Mouse (Mus musculus): Measurements from ENCODE around the gene Sec22c. TPM values are rescaled to one million over a fixed set of nuclear protein-coding genes. Genes with fewer than 3 reads are reported as not detected.

Gene Sec22c
- 8.3 and 10.1 TPM in 2 replicates for polyA plus RNA-seq (2012)

- no peak for TF ChIP-seq GATA1 (IDR thresholded peaks at IDR 0.05; ENCODE audit: low read length)
These were observed at the start of gene Sec22c for GRCm38 (mm10) chr9:121704646-121705625. Sec22c (minus strand) TSS chr9:121705490.

- no peak for TF ChIP-seq GATA1 (IDR thresholded peaks at IDR 0.05; ENCODE audit: low read length)
These were observed 49.3 kb upstream of the Sec22c start for GRCm38 (mm10) chr9:121754624-121755023.

- no peak for TF ChIP-seq GATA1 (IDR thresholded peaks at IDR 0.05; ENCODE audit: low read length)
These were observed 47.5 kb upstream of the Sec22c start for GRCm38 (mm10) chr9:121752774-121753173.

GRCm38 (mm10) chr9:121744051-121744450, 38.8 kb upstream of the Sec22c start:
- TF ChIP-seq GATA1 (IDR thresholded peaks at IDR 0.05; ENCODE audit: low read length) = no peak

DNA sequence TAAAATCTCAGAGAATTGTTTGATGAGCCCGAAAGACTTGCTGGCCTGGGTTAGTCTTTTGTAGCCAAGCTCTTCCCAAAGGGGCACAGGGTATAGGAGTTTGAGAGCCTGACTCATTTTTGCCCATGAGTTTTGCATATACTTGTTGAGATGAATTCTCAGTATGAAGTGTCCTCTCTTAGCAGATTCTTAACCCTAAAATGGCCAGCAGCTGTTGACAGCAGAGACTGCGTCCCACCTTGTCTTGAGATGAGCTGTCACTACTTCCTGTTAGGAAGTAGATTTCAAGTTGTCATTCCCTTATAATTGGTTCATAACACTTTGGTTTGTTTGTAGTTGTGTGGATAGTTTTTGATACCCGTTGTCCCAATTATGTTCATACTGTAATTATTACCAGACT, 35.9 kb upstream of the Sec22c start:
- no peak for TF ChIP-seq GATA1 (IDR thresholded peaks at IDR 0.05; ENCODE audit: low read length)

DNA sequence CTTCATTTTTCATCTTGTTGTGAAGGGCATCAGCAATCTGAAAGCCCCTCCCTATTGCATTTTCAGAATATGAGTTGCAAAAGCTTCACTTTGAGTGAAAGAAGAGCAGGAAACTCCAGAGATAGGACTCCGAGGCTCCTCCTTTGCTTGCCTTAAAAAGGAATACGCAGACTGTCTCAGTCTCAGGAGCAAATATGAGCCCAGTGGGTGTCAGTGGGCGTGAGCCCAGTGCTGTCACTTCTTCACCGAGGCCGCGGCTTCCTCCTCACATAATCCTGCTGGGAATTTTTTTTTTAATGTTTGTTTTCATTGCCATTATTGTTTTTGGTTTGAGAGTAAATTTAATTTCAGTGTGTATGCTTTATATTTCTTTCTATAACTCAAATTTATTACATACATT, 35.2 kb upstream of the Sec22c start:
- TF ChIP-seq GATA1 (IDR thresholded peaks at IDR 0.05; ENCODE audit: low read length) = no peak

DNA sequence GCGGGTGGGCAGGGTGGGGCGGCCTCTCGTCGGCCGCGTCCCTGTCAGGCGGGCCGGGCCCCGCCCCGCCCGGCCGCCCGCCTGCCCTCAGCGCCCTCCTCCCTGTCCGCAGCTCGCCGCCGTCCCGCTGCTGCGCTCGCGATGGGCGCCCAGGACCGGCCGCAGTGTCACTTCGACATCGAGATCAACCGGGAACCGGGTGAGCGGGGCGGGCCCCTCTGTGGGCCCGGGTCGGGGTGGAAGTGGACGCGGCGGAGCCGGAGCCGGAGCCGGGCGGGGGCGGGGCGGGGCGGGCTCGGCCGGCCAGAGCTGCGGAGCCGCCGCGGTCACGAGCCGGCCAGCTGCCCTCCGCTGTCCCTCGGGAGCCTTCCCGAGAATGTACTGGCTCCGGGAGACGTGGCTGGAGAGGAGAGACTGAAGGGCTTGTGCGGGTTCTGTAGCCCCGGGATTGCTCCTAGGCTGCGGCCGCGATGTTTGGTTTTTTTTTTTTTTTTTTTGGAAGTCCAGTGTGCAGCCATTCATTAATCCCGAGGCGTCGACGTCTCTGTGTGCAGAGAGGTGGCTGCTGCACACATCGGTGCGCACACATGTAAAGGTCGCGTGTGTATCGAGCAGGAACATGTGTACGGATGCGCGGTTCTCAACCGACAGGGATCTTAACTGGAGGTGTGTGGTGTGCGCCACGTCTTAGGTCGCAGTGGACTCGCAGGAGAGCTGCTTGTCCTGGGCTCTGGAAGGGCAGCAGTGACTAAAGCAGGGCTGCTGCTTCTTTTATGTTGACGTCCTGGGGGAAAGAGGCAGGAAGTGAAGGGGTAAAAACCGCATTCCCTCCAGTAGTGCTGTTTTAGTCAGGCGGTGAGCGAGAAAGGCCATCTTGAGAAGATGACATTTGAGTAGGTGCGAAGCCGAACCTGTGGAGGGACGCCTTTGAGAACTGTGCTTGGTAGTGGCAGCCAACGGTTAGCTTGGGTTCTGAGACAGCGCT, 14.3 kb upstream of the Sec22c start:
- TF ChIP-seq GATA1 (IDR thresholded peaks at IDR 0.05; ENCODE audit: low read length) = no peak

GRCm38 (mm10) chr9:121718792-121719318, 13.6 kb upstream of the Sec22c start, which contains the start of gene Nktr:
Nktr (plus strand) TSS chr9:121719169.
- no peak for TF ChIP-seq GATA1 (IDR thresholded peaks at IDR 0.05; ENCODE audit: low read length)

- TF ChIP-seq GATA1 (IDR thresholded peaks at IDR 0.05; ENCODE audit: low read length) = no peak
These were observed 12.9 kb upstream of the Sec22c start for GRCm38 (mm10) chr9:121718070-121718705.

- no peak for TF ChIP-seq GATA1 (IDR thresholded peaks at IDR 0.05; ENCODE audit: low read length)
These were observed 11.8 kb upstream of the Sec22c start for GRCm38 (mm10) chr9:121717048-121717447.

GRCm38 (mm10) chr9:121710584-121710975, 5.3 kb upstream of the Sec22c start:
- TF ChIP-seq GATA1 (IDR thresholded peaks at IDR 0.05; ENCODE audit: low read length) = no peak

GRCm38 (mm10) chr9:121709898-121710583, 4.8 kb upstream of the Sec22c start, which contains the start of gene Ss18l2:
Ss18l2 (plus strand) TSS chr9:121710329.
- no peak for TF ChIP-seq GATA1 (IDR thresholded peaks at IDR 0.05; ENCODE audit: low read length)

DNA sequence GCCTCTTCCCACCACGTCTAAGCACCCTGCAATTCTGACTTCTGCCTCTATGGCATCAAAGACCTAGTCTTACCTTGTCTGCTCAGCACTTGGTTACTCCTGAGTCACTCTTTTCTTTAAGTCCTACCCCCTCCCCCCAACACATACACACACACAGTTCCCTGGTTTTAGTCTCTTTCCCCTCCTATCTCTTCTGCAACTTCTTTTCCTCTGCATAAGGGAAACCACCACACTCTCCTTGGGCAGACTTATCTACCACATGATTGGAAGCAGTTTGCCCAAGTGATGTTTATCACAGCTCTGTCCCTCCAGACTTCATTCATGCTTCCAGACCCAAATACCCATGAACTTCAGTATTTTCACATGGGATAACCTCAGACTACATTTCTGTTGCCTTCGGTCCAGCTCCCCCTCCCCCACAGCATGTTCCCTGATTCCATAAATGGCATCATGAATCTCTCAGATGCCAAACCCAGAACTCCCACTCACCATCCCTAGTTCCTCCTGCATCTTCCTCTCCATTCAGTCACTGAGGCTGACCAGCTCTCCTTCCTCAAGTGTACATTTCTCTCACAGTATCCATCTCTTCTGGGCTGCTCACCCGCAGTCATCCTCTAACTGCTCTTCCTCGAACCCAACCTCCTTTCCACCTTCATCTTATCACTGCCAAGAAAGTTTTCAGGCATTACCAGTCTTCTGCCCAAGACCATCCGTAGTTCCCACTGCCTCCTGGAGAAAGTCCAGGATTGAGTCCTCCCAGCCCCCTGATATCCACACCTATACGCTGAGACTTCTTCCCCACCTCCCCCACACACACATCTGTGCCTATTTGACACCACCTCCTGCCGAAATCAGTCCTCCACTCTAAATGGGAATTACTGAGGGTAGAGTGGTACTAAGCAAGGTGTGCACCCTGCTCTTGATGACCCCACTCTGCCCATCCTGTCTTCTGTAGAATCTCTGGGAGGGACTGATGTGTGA, 3.5 kb upstream of the Sec22c start:
- TF ChIP-seq GATA1 (IDR thresholded peaks at IDR 0.05; ENCODE audit: low read length) = peak; percentile 58
